Mouse (Mus musculus): Measurements from ENCODE around the gene Bglap2. TPM values are rescaled to one million over a fixed set of nuclear protein-coding genes. Genes with fewer than 3 reads are reported as not detected.
A peak's percentile ranks its signal among the peaks of the same experiment; 100 is the strongest.
"Not testable (repeated sequence)": the region's sequence is repeated elsewhere in the genome, so short reads cannot be mapped to it uniquely, and the experiment has no call there.

Bglap2 gene
- total RNA-seq (2021): not detected
- long read RNA-seq, experiment 1: 0 reads
- long read RNA-seq, experiment 2: 0 reads

GRCm38 (mm10) chr3:88378599-88378998 lies at the start of gene Bglap2:
Gene Bglap2 (minus strand): TSS chr3:88378699.
- DNase-seq: not testable (repeated sequence)

DNA sequence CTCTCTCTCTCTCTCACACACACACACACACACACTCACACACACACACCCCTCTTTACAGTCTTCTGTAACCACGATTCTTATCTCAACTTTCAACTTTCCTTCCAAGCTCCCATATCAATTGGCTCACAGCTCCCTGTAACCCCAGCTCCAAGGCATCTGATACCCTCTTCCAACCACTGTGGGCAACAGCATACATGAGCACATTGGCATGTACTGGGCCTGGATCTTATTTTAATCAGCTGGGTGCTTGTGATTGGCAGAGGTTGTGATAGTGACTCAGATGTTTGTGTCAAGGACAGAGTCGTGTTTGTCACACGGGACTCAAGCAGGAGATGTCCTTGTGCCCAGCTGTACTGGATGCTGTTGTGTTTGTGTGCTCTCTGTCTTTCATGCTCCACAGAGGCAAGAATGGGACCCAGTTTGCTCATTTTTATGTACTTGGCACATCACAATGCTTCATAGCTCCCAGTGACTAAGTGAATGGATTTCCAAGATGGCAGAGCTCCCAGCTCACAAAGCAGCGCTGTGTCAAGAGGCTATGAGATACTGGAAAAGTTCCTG lies 48.9 kb upstream of the Bglap2 start:
- no peak for DNase-seq

DNA sequence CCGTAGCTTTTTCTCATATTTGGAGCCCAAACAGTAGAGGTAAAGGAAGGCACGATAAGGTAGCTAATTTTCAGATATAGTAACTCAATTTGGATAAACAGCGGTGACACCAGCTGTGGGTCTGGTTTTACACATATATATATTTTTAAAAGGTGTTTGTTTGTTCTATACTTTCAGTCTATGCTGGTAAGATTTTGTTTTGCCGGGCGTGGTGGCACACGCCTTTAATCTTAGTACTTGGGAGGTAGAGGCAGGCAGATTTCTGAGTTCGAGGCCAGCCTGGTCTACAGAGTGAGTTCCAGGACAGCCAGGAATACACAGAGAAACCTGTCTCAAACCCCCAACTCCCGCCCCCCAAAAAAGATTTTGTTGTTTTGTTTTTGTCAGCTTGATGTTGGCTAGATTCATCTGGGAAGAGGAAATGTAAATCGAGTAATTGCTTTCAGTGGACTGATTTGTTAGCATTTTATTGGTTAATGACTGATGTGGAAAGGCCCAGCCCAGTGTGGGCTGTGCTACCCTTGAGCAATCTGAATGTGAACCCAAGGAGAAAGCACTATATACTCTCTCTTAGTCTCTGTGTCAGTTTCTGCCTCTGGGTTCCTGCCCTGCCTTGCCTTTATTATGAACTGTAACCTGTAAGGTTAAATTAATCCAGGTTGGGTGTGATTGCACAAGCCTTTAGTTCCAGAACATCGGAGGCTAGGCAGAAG lies 47.4 kb upstream of the Bglap2 start:
- no peak for DNase-seq

- DNase-seq: peak in 1 of 2 experiments; percentile 29
Observed at GRCm38 (mm10) chr3:88425330-88425689, 46.8 kb upstream of the Bglap2 start.

GRCm38 (mm10) chr3:88424605-88425329 lies 46.3 kb upstream of the Bglap2 start, which contains the start of gene Slc25a44:
Gene Slc25a44 (minus strand): TSS chr3:88425139.
- DNase-seq: peak; percentile 99 to 100

DNA sequence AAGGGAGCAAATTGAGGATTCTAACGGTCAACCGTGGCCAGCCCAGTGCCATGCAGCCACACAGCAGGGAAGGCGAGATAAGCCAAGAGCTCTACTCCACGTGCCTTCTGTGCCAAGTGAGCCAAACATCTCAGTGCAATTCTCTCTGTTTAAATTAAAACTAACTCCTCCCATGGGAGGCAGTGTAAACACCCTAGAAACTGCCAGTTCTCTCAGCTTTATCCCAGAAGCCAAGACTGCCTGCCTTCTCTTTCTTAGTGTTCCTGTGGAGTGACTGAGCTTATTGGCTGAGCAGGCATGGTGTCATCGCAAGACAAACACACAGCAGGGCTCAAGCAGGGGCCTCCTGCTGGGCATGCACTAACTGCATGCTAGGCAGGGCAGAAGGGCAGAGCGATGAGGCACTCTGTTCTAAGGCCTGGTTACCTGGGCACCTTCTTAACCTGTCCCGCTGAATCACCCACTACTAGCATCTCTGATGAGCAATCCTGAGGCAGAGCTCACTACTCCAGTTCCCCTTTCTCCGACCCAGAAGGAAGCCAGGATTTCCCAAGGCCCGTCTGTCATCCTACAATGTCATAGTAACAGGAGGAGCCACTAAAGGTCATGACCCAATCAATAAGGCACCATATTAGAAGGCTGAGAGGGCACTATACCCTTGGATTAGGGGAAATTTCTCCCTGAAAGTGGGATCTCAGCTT lies 43.7 kb upstream of the Bglap2 start:
- no peak for DNase-seq

DNA sequence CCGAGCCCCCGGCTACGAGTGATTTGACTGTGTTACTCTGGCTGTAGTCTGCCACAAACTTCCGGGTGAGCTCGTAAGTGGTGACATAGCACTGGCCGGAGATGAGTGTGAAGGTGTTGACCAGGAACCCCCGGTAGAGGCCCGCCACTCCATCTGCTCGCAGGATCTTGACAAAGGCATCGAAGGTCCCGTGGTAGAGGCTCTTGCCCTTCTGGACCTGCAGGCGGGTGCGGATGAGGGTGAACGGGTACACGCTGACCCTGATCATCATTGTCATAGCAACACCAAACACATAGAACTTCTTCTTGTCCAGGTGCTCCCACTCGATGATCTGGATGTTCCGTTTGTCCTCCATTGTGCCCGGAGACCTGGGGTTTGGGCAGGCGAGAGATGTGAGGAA lies 42.3 kb upstream of the Bglap2 start:
- DNase-seq: no peak

- DNase-seq: no peak
Observed at GRCm38 (mm10) chr3:88418016-88418415, 39.5 kb upstream of the Bglap2 start.

DNA sequence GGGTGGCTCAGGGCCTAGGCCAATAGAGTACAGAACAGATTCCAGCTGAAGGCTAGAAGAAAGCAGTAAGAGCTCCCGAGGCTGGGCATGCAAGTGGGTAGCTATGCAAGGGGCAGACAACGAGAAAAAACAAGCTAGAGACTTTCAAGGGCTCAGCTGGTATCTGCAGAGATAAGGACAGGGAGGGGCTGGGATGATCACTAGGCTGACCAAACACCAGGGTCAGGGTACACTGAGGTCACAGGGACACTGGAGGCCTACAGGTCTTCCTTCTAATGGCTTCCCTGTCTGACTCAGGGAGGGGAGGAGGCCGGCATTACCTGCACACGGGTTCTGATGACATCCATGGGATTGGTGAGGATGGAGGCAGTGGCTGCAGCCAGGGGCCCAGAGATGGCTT lies 37.2 kb upstream of the Bglap2 start:
- no peak for DNase-seq

GRCm38 (mm10) chr3:88412636-88413035 lies 34.1 kb upstream of the Bglap2 start:
- no peak for DNase-seq

- DNase-seq: peak; percentile 54 to 58
Observed at GRCm38 (mm10) chr3:88411681-88412080, 33.2 kb upstream of the Bglap2 start.

DNA sequence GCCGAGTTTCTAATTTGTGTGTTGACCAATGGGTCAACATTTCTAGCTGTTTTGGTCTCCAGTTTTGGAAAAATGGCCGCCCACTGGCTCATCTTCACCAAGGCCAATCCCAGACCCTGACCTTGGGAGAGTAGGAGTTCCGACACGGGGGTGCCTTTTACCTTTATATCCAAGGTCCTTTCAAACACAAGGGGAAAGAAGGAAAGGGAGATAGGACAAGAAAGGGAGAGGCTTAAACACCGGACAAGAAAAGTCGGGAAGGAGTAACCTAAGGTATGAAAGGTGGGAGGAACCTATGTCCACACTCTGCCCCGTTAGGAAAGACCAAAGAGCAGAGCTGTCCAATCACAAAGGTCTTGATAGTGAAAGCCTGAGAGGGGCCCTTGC lies 32.1 kb upstream of the Bglap2 start:
- no peak for DNase-seq

DNA sequence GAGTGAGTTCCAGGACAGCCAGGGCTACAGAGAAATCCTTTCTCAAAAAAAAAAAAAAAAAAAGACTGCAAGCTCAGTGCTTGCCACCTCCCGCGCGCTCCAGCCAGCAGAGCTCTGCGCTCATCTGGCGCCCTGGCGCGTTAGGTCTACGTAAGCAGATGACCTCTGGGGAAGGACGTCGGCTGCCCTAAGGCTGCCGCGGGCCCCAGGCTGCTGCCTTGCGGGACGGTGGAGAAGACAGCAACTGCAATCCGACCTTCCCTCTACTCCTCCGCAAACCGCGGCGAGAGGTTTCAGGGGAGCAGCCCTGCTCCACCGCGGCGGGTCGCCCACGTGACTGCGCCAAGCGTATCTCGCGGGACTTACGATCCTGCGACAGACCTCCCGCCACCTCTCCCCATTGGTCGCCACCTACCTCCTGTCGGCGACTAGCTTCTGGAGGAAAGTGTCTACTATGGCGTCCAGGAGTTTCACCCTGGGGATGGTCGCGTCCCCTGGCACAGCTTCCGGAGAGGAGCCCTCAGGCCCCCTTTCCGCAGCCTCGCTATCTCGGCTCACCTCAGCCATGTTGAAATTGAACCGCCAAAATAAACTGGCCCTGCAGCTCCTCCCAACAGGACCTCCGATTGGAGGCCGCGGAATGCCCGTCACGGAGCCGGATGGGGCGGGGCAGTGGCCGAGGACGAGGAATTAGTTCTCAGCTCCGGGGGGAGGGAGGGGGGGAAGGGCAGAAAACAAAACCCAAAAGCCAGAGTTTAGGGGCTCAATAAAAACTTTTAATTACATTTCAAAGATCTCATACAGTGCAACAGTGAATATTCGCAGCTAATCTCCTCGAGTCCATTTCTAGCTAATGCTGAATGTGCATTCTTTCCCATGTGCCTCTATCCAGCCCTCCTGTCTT lies 31.5 kb upstream of the Bglap2 start, which contains the start of gene Pmf1:
TSS of gene Pmf1 (minus strand) at position 591 of the 904 bp plus-strand sequence.
- peak; percentile 96 to 97 for DNase-seq

DNA sequence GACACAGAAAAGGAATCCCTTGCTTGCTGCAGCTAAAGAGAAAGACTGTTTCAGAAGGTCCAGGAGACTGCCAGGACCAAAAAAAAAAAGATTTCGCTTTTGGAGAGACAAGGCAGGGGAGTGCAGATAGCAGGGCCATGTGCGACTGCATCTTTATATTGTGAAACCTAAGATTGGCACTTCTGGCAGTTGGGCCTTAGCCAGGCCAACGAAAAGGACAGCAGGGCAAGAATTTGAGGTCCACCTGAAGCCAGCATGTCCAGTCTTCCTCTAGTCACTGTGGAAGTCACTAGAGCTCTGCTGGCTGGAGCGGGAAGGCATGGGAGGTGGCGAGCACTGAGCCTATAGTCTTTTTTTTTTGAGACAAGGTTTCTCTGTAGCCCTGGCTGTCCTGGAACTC lies 30.5 kb upstream of the Bglap2 start:
- DNase-seq: no peak

GRCm38 (mm10) chr3:88407529-88407928 lies 29.0 kb upstream of the Bglap2 start:
- DNase-seq: no peak

DNA sequence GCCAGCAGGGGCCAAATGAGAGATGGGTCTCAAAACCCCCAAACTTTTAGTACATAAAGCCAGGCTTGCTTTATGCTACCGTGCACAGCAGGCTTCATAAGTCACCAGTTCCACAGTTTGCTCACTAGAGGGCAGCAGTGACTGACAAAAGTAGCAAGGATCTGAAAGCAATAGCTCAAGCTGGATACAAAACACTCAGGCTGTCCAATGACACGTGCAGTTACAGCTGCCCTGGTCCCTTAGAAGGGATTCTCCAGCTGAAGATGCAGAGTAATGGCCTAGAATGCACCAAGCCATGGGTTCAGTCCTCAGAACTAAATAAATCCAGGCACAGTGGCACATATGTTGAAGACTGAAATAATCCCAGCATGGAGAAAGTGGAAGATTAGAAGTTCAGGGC lies 28.6 kb upstream of the Bglap2 start:
- peak; percentile 72 to 83 for DNase-seq

GRCm38 (mm10) chr3:88403522-88404230 lies 25.2 kb upstream of the Bglap2 start:
- DNase-seq: no peak

DNA sequence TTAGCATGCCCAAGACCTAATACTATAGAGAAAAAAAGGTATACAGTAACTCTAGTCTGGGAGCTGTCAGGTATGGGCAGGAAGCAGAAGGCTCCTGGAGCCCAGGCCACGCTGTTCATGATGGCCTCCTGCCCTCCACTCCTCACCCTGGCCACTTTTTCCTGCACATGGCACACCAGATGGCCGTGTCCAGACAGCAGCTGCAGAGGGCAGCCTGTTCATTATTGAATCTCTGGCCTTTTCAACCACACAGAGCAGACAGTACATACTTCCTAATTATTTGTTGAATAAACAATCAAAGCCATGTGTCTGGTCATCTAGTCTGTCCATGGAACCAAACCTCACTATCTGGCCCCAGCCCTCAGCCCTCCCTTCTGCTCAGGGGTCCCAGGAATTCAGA lies 20.2 kb upstream of the Bglap2 start:
- DNase-seq: no peak

DNA sequence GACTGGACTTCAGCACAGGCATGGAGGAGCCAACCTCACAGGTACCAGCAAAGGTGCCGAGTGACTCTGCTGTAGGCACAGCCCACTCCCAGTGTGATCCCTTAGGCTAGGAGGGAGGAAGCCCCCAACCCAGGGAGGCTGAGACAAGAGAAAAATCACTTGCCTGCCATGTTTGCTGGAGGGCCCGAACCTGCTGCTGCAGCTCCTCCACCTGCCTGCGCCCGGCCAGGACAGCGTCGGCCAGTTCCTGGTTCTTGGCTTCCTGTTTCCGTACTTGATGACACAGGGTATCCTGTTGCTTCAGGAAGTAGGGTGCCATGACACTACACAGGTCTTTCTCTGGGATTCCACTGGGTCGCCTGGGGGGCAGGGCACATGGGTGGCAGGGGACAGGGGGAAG lies 17.2 kb upstream of the Bglap2 start:
- no peak for DNase-seq

- no peak for DNase-seq
Observed at GRCm38 (mm10) chr3:88395288-88395687, 16.8 kb upstream of the Bglap2 start.
